Mouse (Mus musculus): ENCODE data around the gene Ifrd2. TPM values are rescaled to one million over a fixed set of nuclear protein-coding genes. Genes with fewer than 3 reads are reported as not detected.

Ifrd2 gene
- polyA plus RNA-seq, 1 experiment from 2014 or later = 40.0 TPM

DNA sequence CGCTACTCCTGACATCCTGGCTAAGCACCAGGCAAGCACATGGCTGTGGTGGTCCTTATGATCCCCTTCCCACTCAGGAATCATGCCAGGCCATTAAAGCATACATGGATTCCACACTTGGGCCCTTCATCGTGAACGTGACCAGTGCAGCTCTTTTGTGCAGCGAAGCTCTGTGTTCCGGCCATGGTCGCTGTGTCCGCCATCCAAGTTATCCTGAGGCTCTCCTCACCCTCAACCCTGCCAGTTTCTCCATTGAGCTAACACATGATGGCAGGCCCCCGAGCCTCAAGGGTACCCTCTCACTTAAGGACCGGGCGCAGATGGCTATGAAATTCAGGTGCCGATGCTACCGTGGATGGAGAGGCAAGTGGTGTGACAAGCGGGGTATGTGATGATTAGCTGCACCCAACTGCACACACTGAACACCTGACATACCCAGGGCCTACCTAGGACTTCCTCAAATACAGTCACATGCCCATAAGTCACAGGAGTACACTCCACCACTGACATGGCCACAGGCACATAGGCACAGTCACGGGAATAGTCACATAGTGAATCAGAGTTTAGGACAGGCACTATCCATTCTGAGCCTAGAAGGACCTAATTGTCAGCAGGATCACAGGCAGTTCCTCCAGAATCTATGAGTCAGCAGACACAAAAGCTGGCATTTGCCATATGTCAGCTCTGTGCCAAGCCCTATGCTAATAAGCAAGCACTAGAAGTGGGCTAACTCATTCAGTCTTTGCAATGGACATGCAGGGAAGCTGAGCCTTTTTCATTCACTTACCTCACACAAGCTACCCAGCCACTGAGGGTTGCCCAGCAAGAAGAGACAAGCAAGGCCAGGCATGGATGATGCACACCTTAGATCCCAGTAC is 8.2 kb upstream of the Ifrd2 start:
- Histone ChIP-seq H3K27me3 (no peaks in the 10 kb centered on the region), H3K36me3 (peaks cover 18% of the 10 kb centered on the region), H3K4me2 (peak overlapping the region; percentile 87; the same call in 1 of the 2 replicates), H3K27ac (peak overlapping the region; percentile 97), H3K4me3 (no peak overlapping the region), H3K9ac (no peak overlapping the region), H3K9me3 (no peaks in the 10 kb centered on the region), H3K4me1 (peaks cover 57% of the 10 kb centered on the region)
- no peak for ATAC-seq (ENCODE audit: borderline replicate concordance, extremely low read depth, low FRiP score, low TSS enrichment)
- 88% methylated on average over 14 of the region's 14 CpGs for WGBS

DNA sequence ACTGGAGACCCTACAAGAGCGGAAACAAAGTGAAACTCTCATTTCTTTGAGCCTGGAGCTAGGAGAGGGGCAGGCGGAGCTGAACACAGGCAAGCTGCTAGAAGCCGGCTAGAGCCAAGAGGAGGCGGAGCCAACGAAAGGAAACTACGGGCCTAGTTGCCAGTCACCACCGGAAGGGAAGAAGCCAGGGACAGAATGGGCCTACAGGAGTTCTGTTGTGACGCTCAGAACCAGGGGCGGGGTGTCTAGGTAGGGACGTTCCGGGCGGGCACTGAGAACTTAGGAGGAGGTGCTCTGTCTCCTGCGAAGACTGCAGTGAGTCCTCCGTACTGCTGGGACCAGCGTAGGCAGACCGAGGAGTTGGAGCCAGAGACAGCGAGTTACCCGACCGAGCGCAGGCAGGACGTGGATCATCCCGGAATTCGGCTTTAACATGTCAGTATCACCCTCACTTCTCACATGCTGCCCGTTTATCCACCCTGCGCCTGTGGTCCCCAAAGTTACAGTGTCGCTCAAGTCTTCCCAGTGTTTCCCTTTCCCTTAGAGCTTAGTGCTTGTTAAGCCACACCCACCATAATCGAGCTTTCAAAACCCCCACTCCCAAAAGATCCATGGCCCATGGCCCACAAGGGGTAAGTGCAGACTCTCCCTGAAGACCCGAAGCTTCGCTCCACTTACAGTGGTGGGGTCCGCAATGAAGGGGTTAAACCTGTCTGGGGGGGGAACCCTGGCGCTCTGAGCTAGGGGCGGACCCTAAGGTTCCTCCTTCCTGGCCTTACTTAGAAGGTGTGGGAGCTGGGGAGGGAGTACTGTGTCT is 6.7 kb upstream of the Ifrd2 start, which contains the start of gene Hyal3:
Gene Hyal3 (plus strand): TSS at position 318 of the 817 bp plus-strand sequence.
- under 1% methylated on average over 32 of the region's 32 CpGs for WGBS
- peak within 1 kb of the TSS; percentile 87 for H3K4me2 ChIP-seq
- peak; percentile 75 for ATAC-seq (ENCODE audit: borderline replicate concordance, extremely low read depth, low FRiP score, low TSS enrichment)

DNA sequence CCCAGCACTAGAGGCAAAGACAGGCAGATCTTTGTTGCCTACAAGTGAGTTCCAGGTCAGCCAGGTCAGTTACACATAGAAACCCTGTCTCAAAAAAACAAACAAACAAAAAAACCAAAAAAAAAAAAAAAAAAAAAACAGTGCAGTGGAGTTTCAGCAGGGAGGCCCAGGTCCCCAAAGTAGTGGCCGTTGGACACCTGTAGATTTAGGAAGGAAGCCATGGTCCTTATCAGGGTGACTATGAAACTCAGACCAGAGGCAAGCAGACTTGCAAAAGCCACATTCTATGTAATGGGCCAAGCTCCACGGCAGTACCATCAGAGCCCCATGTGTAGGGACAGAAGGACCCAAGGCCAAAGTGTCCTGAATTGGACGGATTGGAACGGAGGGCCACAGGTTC is 5.9 kb upstream of the Ifrd2 start:
- H3K36me3 ChIP-seq = peaks cover 13% of the 10 kb centered on the region
- peak overlapping the region; percentile 60 for H3K4me3 ChIP-seq
- peaks cover 45% of the 10 kb centered on the region for H3K4me1 ChIP-seq
- peak overlapping the region; percentile 87 for H3K4me2 ChIP-seq
- H3K27ac ChIP-seq = peak overlapping the region; percentile 97
- no peaks in the 10 kb centered on the region for H3K27me3 ChIP-seq
- ATAC-seq (ENCODE audit: borderline replicate concordance, extremely low read depth, low FRiP score, low TSS enrichment) = no peak
- no peaks in the 10 kb centered on the region for H3K9me3 ChIP-seq
- WGBS = 63% methylated on average over 4 of the region's 4 CpGs
- peak overlapping the region; percentile 67 for H3K9ac ChIP-seq

More for the DNA sequence above, 6.7 kb upstream of the Ifrd2 start, which contains the start of gene Hyal3:
- Histone ChIP-seq H3K4me3 (peak within 1 kb of the TSS; percentile 60), H3K4me1 (peaks cover 53% of the 10 kb centered on the region), H3K27me3 (no peaks in the 10 kb centered on the region), H3K36me3 (peaks cover 13% of the 10 kb centered on the region), H3K9me3 (no peaks in the 10 kb centered on the region), H3K27ac (peak within 1 kb of the TSS; percentile 97), H3K9ac (peak within 1 kb of the TSS; percentile 67)

DNA sequence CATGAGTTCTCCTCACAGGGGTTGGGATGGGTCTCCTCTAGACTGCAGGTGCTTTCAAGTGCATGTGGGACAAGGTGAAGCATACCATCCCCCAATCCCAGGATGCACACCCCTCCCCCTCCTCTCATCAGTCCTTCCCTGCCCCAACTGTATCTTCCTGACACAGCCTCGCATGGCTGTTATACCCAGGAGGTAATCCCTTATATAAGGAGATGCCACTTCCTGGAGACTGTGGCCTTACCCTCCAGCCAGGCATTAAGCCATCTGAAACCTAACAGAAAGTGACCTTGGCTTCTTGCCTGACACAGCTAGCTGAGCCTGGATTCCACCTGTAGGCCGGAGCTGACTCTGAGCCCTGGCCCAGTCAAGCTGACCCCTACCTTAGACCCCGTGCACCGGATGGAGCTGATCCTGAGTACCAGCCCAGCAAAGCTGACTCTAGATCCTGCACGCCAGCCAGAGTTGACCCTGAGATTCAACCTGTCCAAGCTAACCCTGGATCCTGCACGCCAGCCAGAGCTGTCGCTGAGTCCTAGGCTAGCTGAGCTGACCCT is 4.9 kb upstream of the Ifrd2 start:
- H3K4me3 ChIP-seq = no peak overlapping the region
- ATAC-seq (ENCODE audit: borderline replicate concordance, extremely low read depth, low FRiP score, low TSS enrichment) = no peak
- peaks cover 38% of the 10 kb centered on the region for H3K4me1 ChIP-seq
- peaks cover 13% of the 10 kb centered on the region for H3K36me3 ChIP-seq
- no peaks in the 10 kb centered on the region for H3K9me3 ChIP-seq
- H3K9ac ChIP-seq = no peak overlapping the region
- no peaks in the 10 kb centered on the region for H3K27me3 ChIP-seq
- H3K27ac ChIP-seq = no peak overlapping the region
- peak overlapping the region; percentile 87; the same call in 1 of the 2 replicates for H3K4me2 ChIP-seq
- WGBS = 89% methylated on average over 7 of the region's 7 CpGs

DNA sequence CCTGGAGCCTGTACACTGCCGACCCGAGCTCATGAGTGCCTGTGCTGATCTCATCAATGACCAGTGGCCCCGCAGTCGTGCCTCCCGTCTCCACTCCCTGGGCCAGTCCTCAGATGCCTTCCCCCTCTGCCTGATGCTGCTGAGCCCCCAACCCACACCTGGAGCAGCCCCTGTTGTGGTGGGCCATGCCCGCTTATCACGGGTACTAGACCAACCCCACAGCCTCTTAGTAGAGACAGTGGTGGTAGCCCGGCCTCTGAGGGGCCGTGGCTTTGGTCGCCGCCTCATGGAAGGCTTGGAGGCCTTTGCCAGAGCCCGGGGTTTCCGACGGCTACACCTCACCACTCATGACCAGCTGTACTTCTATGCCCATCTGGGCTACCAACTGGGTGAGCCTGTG is 4.3 kb upstream of the Ifrd2 start:
- H3K4me2 ChIP-seq = no peak overlapping the region
- H3K9ac ChIP-seq = no peak overlapping the region
- 91% methylated on average over 14 of the region's 14 CpGs for WGBS
- ATAC-seq (ENCODE audit: borderline replicate concordance, extremely low read depth, low FRiP score, low TSS enrichment) = no peak
- H3K9me3 ChIP-seq = no peaks in the 10 kb centered on the region
- peaks cover 13% of the 10 kb centered on the region for H3K36me3 ChIP-seq
- no peak overlapping the region for H3K27ac ChIP-seq
- peaks cover 36% of the 10 kb centered on the region for H3K4me1 ChIP-seq
- no peaks in the 10 kb centered on the region for H3K27me3 ChIP-seq
- no peak overlapping the region for H3K4me3 ChIP-seq

DNA sequence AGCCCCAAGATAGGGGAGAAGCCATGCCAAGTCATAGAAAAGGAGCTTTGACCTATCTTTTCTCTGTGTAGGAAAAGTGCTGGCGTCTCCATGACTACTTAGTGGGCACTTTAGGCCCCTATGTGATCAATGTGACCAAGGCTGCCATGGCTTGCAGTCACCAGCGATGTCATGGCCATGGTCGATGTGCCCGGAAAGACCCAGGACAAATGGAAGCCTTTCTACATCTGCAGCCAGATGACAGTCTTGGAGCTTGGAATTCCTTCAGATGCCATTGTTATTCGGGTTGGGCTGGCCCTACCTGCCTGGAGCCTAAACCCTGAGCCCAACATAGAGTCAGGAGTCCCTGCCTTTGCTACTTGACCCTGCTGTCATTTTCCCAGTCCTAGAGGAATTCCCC is 938 bp upstream of the Ifrd2 start:
- WGBS = 85% methylated on average over 5 of the region's 5 CpGs
- H3K4me3 ChIP-seq = no peak overlapping the region

DNA sequence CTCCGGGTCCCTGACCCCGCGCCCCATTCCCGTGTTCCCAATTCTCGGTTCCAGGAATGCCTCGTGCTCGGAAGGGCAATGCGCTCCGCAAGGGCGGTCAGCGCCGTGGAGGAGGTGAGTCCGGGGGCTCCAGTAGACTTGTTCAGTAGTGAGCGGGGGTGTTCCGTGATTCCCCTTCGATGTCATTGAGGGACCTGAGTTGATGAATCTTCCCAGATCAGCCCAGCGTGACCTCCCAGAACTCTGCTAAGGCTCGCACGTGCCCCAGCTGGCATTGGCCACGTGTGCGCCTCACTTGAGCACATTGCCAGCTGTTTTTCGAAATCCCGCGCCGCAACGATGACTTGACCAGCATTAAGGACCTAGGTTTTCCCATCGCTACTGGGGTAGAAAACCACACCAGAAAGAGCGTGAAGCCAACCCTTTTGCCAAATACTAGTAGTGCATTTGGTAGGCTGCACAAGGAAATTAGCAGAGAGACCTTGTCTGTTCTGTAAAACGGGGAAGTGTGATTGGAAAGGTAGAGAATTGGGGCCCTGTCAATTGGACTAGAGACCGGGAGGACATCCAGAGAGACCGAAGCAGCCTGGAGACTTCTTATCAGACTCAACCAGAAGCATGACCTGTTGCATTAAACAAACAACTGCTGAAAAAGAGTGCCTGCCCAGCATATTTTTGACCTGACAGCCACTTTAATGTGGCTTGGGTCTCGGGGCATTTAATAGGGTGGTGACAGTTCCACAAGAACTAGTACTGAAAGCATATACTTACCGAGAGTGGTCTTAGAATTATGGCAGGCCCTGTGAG is 594 bp downstream of the Ifrd2 start:
- Histone ChIP-seq H3K27me3 (no peaks in the 10 kb centered on the region), H3K9me3 (no peaks in the 10 kb centered on the region), H3K4me2 (peak overlapping the region; percentile 79), H3K27ac (peak overlapping the region; percentile 36; the same call in 1 of the 2 replicates), H3K9ac (peak overlapping the region; percentile 64), H3K36me3 (peaks cover 41% of the 10 kb centered on the region), H3K4me3 (peak overlapping the region; percentile 79), H3K4me1 (peaks cover 24% of the 10 kb centered on the region)
- under 1% methylated on average over 33 of the region's 33 CpGs for WGBS
- no peak for ATAC-seq (ENCODE audit: borderline replicate concordance, extremely low read depth, low FRiP score, low TSS enrichment)

More for the DNA sequence above, 938 bp upstream of the Ifrd2 start:
- H3K27me3 ChIP-seq = no peaks in the 10 kb centered on the region
- no peaks in the 10 kb centered on the region for H3K9me3 ChIP-seq
- no peak for ATAC-seq (ENCODE audit: borderline replicate concordance, extremely low read depth, low FRiP score, low TSS enrichment)
- peaks cover 31% of the 10 kb centered on the region for H3K36me3 ChIP-seq
- no peak overlapping the region for H3K27ac ChIP-seq
- H3K4me1 ChIP-seq = peaks cover 39% of the 10 kb centered on the region
- no peak overlapping the region for H3K4me2 ChIP-seq
- H3K9ac ChIP-seq = no peak overlapping the region

DNA sequence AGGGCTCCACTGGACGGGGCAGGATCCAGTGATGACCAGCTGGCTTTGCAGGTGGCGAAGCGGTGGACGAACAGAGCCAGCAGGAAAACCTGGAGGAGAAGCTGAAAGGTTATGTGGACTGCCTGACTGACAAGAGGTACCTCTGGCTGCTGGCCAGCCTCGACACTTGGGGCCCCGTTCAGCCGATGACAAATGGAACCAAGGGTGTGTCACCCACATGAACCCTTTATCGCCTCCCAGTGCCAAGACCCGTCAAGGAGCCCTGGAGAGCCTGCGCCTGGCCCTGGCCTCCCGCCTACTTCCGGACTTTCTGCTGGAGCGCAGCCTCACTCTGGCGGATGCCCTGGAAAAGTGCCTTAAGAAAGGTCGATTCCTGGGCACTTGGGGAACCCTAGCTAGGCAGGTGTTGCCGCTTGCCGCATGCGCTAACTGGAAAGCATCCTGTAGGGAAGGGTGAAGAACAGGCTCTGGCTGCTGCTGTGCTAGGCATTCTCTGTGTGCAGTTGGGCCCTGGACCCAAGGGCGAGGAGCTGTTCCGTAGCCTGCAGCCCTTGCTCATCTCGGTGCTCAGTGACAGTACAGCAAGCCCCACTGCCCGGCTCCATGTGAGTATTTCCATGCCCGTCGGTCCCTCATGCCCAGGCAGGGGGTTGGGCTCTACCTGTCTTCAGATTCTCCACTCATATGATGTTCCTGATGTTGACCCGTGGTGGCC is 2.8 kb downstream of the Ifrd2 start:
- Histone ChIP-seq H3K27me3 (no peaks in the 10 kb centered on the region), H3K9me3 (no peaks in the 10 kb centered on the region), H3K27ac (peak overlapping the region; percentile 18; the same call in 1 of the 2 replicates), H3K9ac (no peak overlapping the region), H3K4me3 (no peak overlapping the region), H3K4me1 (peaks cover 24% of the 10 kb centered on the region), H3K36me3 (peaks cover 44% of the 10 kb centered on the region), H3K4me2 (peak overlapping the region; percentile 79; the same call in 1 of the 2 replicates)
- no peak for ATAC-seq (ENCODE audit: borderline replicate concordance, extremely low read depth, low FRiP score, low TSS enrichment)
- WGBS = 71% methylated on average over 25 of the region's 25 CpGs

DNA sequence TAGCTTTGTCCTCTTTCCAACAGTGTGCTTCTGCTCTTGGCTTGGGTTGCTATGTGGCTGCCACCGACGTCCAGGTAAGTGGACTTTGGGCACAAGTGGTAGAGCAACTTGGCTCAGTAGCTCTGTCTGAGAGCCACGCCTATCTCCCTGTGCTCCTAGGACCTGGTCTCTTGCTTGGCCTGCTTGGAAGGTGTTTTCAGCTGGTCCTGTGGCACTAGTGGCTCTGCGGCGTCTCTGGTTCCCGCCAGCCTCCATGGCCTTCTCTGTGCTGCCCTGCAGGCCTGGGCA is 3.3 kb downstream of the Ifrd2 start:
- Histone ChIP-seq H3K36me3 (peaks cover 44% of the 10 kb centered on the region), H3K9ac (no peak overlapping the region), H3K9me3 (no peaks in the 10 kb centered on the region), H3K27ac (peak overlapping the region; percentile 18; the same call in 1 of the 2 replicates), H3K4me2 (no peak overlapping the region), H3K4me1 (peaks cover 24% of the 10 kb centered on the region), H3K4me3 (no peak overlapping the region), H3K27me3 (no peaks in the 10 kb centered on the region)
- 86% methylated on average over 6 of the region's 6 CpGs for WGBS
- ATAC-seq (ENCODE audit: borderline replicate concordance, extremely low read depth, low FRiP score, low TSS enrichment) = no peak

DNA sequence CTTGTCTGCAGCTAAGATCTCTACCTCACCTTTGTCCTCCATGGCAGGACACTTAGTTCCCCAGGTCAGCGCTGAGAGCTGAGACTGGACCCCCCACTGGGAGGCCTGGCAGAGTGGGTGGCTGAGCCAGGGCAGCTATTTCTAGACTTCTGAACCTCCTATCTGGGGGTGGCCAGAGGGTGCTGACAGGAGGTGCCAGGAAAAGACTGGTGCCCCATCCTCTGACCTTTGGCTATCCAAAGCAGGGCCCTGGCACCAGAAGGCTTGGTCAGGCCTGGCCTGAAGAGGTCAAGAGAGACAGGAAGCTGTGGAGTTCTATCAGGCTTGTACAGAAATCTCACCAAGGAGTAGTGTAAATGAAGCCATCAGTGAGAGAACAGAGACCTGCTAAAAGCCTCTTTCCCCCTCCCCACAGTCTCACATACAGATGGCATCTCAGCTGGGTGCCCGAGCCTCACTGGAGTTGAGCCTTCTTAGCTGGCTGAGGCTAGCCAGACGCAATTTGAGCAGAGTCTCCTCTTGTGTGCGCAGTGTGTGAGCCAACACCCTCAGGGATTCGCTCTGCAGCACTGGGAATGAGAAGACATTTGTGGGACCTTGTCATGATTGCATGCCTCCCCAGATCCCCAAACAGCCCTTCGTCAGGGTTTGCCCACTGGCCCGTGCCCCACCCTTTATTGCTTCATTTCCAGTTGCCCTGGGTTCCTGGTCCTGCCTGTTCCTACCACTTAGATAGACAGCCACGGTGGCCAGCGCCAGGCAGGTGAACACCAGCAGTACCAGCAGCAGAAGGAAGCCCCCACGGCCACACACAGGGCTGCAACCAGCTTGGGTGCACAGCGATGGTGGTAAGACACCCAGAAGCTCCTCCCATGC is 5.9 kb downstream of the Ifrd2 start:
- Histone ChIP-seq H3K9ac (no peak overlapping the region), H3K9me3 (no peaks in the 10 kb centered on the region), H3K4me2 (no peak overlapping the region), H3K4me1 (peaks cover 16% of the 10 kb centered on the region), H3K27ac (no peak overlapping the region), H3K36me3 (peaks cover 44% of the 10 kb centered on the region), H3K27me3 (no peaks in the 10 kb centered on the region), H3K4me3 (no peak overlapping the region)
- 86% methylated on average over 11 of the region's 11 CpGs for WGBS
- no peak for ATAC-seq (ENCODE audit: borderline replicate concordance, extremely low read depth, low FRiP score, low TSS enrichment)
